Mouse (Mus musculus): ENCODE measurements around the gene Flot1.

Flot1 gene

GRCm38 (mm10) chr17:35822964-35823937 is at the start of gene Flot1:
Gene Flot1, plus strand, starts transcription at chr17:35823230.
- DNase-seq (ENCODE audit: low spot score in 2 of 2), result peak; percentile 83 to 92

GRCm38 (mm10) chr17:35776811-35777609 is 46.0 kb upstream of the Flot1 start:
- DNase-seq (ENCODE audit: low spot score in 2 of 2), result peak in 1 of 2 experiments; percentile 21

GRCm38 (mm10) chr17:35778965-35779364 is 44.1 kb upstream of the Flot1 start:
- DNase-seq (ENCODE audit: low spot score in 2 of 2), result no peak

GRCm38 (mm10) chr17:35779466-35780205 is 43.4 kb upstream of the Flot1 start:
- no peak for DNase-seq (ENCODE audit: low spot score in 2 of 2)

GRCm38 (mm10) chr17:35780362-35780761 is 42.7 kb upstream of the Flot1 start:
- DNase-seq (ENCODE audit: low spot score in 2 of 2), result no peak

- peak; percentile 35 to 62 for DNase-seq (ENCODE audit: low spot score in 2 of 2)
Measured at GRCm38 (mm10) chr17:35782398-35782797, 40.6 kb upstream of the Flot1 start.

GRCm38 (mm10) chr17:35782924-35783323 is 40.1 kb upstream of the Flot1 start:
- DNase-seq (ENCODE audit: low spot score in 2 of 2), result no peak

GRCm38 (mm10) chr17:35783944-35784343 is 39.1 kb upstream of the Flot1 start:
- peak in 1 of 2 experiments; percentile 55 for DNase-seq (ENCODE audit: low spot score in 2 of 2)

- DNase-seq (ENCODE audit: low spot score in 2 of 2), result no peak
Measured at GRCm38 (mm10) chr17:35785140-35785539, 37.9 kb upstream of the Flot1 start.

- DNase-seq (ENCODE audit: low spot score in 2 of 2), result no peak
Measured at GRCm38 (mm10) chr17:35787493-35787892, 35.5 kb upstream of the Flot1 start.

GRCm38 (mm10) chr17:35788025-35788424 is 35.0 kb upstream of the Flot1 start:
- DNase-seq (ENCODE audit: low spot score in 2 of 2), result no peak

- DNase-seq (ENCODE audit: low spot score in 2 of 2), result no peak
Measured at GRCm38 (mm10) chr17:35790933-35791332, 32.1 kb upstream of the Flot1 start.

- DNase-seq (ENCODE audit: low spot score in 2 of 2), result no peak
Measured at GRCm38 (mm10) chr17:35792837-35793236, 30.2 kb upstream of the Flot1 start.

- no peak for DNase-seq (ENCODE audit: low spot score in 2 of 2)
Measured at GRCm38 (mm10) chr17:35795099-35795498, 27.9 kb upstream of the Flot1 start.

- no peak for DNase-seq (ENCODE audit: low spot score in 2 of 2)
Measured at GRCm38 (mm10) chr17:35795656-35796055, 27.4 kb upstream of the Flot1 start.

GRCm38 (mm10) chr17:35796835-35797234 is 26.2 kb upstream of the Flot1 start:
- DNase-seq (ENCODE audit: low spot score in 2 of 2), result no peak

- DNase-seq (ENCODE audit: low spot score in 2 of 2), result no peak
Measured at GRCm38 (mm10) chr17:35800905-35801304, 22.1 kb upstream of the Flot1 start.

- no peak for DNase-seq (ENCODE audit: low spot score in 2 of 2)
Measured at GRCm38 (mm10) chr17:35803020-35803419, 20.0 kb upstream of the Flot1 start.

- DNase-seq (ENCODE audit: low spot score in 2 of 2), result no peak
Measured at GRCm38 (mm10) chr17:35803858-35804399, 19.1 kb upstream of the Flot1 start.

- DNase-seq (ENCODE audit: low spot score in 2 of 2), result no peak
Measured at GRCm38 (mm10) chr17:35808073-35808472, 15.0 kb upstream of the Flot1 start.

GRCm38 (mm10) chr17:35809395-35809794 is 13.6 kb upstream of the Flot1 start:
- DNase-seq (ENCODE audit: low spot score in 2 of 2), result no peak

Measured in spleen, postnatal 10 days (tissue).